Mouse (Mus musculus): Measurements from ENCODE around the gene Ms4a3. TPM values are rescaled to one million over a fixed set of nuclear protein-coding genes. Genes with fewer than 3 reads are reported as not detected.

Ms4a3 gene
- polyA plus RNA-seq, 1 experiment from 2014 or later = not detected

DNA sequence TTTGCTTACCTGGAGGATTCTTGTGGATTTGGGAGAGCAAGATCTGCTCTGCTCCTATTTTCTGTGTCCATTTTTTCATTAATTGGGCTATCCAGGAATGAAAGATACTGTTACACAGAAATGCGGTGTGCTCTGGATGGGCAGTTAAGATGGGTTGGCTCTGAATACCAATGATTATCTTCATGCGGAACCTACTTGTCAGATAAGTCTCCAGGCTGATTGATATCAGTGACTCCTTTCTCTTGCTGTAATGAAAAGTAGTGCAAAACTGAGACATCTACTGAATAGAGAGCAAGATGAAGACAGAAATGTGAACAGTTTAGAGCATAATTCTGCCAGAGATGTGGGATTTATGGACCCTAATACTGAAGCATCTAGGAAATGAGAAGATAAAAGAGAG lies 17.1 kb downstream of the Ms4a3 start, which contains the start of gene Ms4a2:
Gene Ms4a2 (minus strand): TSS at position 169 of the 400 bp plus-strand sequence.
- Histone ChIP-seq H3K4me1 (no peaks in the 10 kb centered on the region), H3K4me2 (replicated peaks) (no peak within 1 kb of the TSS), H3K9ac (no peak within 1 kb of the TSS), H3K36me3 (no peaks in the 10 kb centered on the region), H3K27ac (replicated peaks) (no peak within 1 kb of the TSS), H3K27me3 (no peaks in the 10 kb centered on the region), H3K4me3 (replicated peaks) (no peak within 1 kb of the TSS), H3K9me3 (replicated peaks) (no peaks in the 10 kb centered on the region)
- no peak for ATAC-seq (ENCODE audit: insufficient number of reproducible peaks, low FRiP score, low TSS enrichment, low read depth)
- 78% methylated on average over 2 of the region's 2 CpGs for WGBS

DNA sequence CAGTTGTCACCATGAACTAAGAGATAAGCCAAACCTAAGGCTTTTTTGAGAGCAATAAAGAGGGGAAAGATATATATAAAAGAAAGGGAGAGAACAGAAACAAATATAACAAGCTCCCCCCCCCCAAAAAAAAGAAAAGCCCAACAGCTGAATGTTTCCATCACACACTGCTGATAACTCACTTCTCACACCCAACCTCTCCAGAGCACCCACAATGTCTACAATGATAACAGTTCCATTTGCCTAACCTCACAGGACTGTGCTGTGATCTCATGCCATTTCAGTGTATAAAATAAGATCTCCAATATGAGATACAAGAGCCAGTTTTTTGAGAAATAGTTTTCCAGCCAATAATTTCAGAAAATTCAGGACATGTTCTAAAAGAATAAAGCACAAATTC lies 22.7 kb downstream of the Ms4a3 start:
- no peak overlapping the region for H3K27ac ChIP-seq (replicated peaks)
- no peak overlapping the region for H3K4me2 ChIP-seq (replicated peaks)
- H3K9me3 ChIP-seq (replicated peaks) = no peaks in the 10 kb centered on the region
- H3K27me3 ChIP-seq = no peaks in the 10 kb centered on the region
- no peak overlapping the region for H3K4me3 ChIP-seq (replicated peaks)
- no peaks in the 10 kb centered on the region for H3K4me1 ChIP-seq
- H3K9ac ChIP-seq = no peak overlapping the region
- no peaks in the 10 kb centered on the region for H3K36me3 ChIP-seq
- no peak for ATAC-seq (ENCODE audit: insufficient number of reproducible peaks, low FRiP score, low TSS enrichment, low read depth)

DNA sequence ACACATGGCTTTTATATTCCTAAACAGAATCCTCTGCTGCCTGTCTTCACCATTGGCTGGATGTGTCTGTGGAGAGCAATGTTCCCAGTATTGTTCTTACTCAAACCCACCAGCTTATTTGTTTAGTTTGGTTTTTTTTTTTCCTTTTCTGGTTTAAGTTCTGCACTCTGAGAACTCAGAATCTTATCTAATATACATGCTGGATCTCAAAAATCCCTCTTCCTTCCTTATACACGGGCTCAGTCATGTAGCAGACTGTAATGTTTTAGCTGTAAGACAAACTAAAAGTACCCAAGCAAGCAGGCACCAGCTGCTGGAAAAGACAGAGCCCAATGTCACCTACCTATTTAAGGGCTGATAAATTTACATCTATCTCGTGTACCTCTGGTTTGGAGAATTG lies 25.8 kb downstream of the Ms4a3 start:
- H3K27ac ChIP-seq (replicated peaks) = no peak overlapping the region
- no peaks in the 10 kb centered on the region for H3K9me3 ChIP-seq (replicated peaks)
- H3K4me2 ChIP-seq (replicated peaks) = no peak overlapping the region
- 58% methylated on average over 2 of the region's 2 CpGs for WGBS
- no peaks in the 10 kb centered on the region for H3K27me3 ChIP-seq
- no peak for ATAC-seq (ENCODE audit: insufficient number of reproducible peaks, low FRiP score, low TSS enrichment, low read depth)
- no peak overlapping the region for H3K9ac ChIP-seq
- H3K4me3 ChIP-seq (replicated peaks) = no peak overlapping the region
- H3K4me1 ChIP-seq = no peaks in the 10 kb centered on the region
- H3K36me3 ChIP-seq = no peaks in the 10 kb centered on the region

DNA sequence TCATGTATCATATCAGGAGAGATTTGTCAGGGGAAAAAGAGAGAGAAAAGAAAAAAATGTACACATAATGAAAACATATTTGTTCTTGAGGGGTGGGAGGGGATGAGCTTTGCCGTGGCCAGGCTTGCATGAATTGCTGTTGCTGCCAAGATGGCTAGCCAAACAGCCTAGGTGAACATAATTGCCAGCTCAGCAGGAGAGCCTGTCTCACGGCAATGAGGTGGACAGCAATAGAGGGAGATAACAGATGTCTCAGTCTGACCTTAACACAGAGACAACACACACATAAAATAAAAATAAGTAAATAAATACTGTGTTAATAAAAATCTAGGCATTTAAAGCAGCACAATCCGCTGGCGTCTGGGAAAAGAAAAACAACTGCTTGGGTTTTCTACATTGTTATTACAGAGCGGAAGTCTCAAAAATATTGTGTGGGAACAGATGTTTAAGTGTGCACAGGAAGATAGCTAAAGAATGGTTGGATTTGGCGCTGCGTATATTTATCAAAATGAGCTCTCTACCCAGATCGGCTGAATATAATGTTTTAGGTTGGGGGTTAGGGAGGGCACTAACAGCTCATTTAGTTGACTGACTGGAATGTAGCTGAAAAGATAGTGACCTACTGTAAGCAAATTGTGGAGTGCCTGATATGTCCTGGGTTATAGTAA lies 26.7 kb downstream of the Ms4a3 start:
- 75% methylated on average over 8 of the region's 8 CpGs for WGBS
- Histone ChIP-seq H3K36me3 (no peaks in the 10 kb centered on the region), H3K4me2 (replicated peaks) (no peak overlapping the region), H3K4me1 (no peaks in the 10 kb centered on the region), H3K4me3 (replicated peaks) (no peak overlapping the region), H3K27me3 (no peaks in the 10 kb centered on the region), H3K9me3 (replicated peaks) (no peaks in the 10 kb centered on the region), H3K9ac (no peak overlapping the region), H3K27ac (replicated peaks) (no peak overlapping the region)
- ATAC-seq (ENCODE audit: insufficient number of reproducible peaks, low FRiP score, low TSS enrichment, low read depth) = no peak

DNA sequence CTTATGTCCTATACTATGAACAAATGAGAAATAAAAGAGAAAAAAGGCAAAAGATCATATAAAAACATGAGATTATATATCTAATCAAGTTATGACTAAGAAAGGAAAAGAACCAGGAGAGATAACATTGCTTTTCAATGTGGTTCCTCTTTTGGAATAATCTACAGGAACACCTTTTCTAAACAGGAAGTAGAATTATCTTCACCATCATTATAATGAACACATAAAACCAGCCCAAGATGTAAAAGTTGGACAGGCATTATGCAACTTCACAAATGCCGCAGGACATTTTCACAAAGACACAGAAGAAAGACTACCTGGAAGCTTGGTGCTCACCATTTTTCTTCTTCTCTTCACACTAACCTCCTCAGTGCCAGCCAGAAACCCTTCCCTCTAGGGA lies 27.6 kb downstream of the Ms4a3 start:
- no peak overlapping the region for H3K27ac ChIP-seq (replicated peaks)
- H3K9ac ChIP-seq = no peak overlapping the region
- H3K4me2 ChIP-seq (replicated peaks) = no peak overlapping the region
- H3K36me3 ChIP-seq = no peaks in the 10 kb centered on the region
- no peaks in the 10 kb centered on the region for H3K27me3 ChIP-seq
- H3K4me3 ChIP-seq (replicated peaks) = no peak overlapping the region
- H3K9me3 ChIP-seq (replicated peaks) = no peaks in the 10 kb centered on the region
- WGBS = 84% methylated on average over 1 of the region's 1 CpGs
- no peak for ATAC-seq (ENCODE audit: insufficient number of reproducible peaks, low FRiP score, low TSS enrichment, low read depth)
- no peaks in the 10 kb centered on the region for H3K4me1 ChIP-seq

DNA sequence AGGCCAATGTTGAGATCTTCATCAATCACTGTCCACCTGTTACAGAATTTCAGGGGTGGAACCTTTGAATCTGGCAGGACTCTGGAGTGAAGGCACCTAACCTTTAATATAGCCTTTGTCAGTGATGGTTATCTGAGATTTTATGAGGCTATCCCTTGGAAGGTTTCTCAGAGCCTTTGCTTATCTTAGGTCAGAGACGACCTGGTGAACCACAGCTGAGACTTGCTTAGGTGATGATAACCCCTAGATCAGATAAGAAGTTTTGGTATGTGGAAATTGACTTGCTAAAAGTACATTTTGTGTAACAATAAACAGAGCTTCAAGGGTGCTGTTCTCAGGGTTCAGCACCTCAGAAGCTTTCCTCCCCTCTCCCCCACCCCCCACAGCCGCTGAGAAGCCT lies 28.4 kb downstream of the Ms4a3 start:
- ATAC-seq (ENCODE audit: insufficient number of reproducible peaks, low FRiP score, low TSS enrichment, low read depth) = no peak
- Histone ChIP-seq H3K36me3 (no peaks in the 10 kb centered on the region), H3K9me3 (replicated peaks) (no peaks in the 10 kb centered on the region), H3K4me1 (no peaks in the 10 kb centered on the region), H3K4me3 (replicated peaks) (no peak overlapping the region), H3K9ac (no peak overlapping the region), H3K4me2 (replicated peaks) (no peak overlapping the region), H3K27me3 (no peaks in the 10 kb centered on the region), H3K27ac (replicated peaks) (no peak overlapping the region)
- 51% methylated on average over 2 of the region's 2 CpGs for WGBS

DNA sequence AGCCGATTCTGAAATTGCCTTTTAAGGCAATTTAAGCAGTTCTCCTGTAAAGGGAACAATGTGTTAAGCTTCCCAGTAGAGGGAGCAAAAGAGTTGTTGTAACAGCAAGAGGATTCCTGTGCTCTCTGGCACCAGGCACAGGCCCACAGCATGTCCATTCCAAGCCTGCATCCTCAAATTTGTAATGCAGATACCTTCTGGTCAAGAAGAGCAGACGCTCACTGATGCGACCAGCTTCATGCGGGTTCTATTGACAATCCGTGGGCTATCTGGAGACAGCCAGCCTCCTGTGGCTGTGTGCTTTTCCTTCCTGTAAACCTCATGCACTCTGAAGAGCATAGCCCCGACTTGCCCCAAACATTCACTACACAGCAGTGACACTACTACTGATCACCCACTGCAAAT lies 29.1 kb downstream of the Ms4a3 start:
- Histone ChIP-seq H3K4me2 (replicated peaks) (no peak overlapping the region), H3K27me3 (no peaks in the 10 kb centered on the region), H3K9me3 (replicated peaks) (no peaks in the 10 kb centered on the region), H3K36me3 (no peaks in the 10 kb centered on the region), H3K4me1 (no peaks in the 10 kb centered on the region), H3K27ac (replicated peaks) (no peak overlapping the region), H3K9ac (no peak overlapping the region), H3K4me3 (replicated peaks) (no peak overlapping the region)
- ATAC-seq (ENCODE audit: insufficient number of reproducible peaks, low FRiP score, low TSS enrichment, low read depth) = no peak; the same call in 1 of the 2 replicates
- 26% methylated on average over 6 of the region's 6 CpGs for WGBS

DNA sequence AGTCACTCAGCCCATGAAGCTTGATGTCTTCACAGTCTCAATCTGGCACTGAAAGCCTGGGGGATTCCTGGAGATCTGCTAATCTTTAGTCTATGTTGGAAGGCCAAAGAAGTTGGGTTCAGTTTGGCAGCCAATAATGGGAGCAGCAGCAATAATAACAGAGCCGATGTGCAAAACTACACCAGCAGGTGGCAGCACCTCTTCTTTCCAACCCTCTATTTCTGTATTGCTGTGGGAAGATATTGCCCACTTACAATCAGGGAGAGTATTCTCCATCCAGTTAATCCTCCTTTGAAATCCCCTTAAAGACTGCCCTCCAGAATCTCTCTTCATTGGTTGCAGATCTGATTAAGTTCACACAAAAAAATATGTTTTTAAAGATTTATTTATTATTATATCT lies 32.5 kb downstream of the Ms4a3 start:
- H3K9me3 ChIP-seq (replicated peaks) = no peaks in the 10 kb centered on the region
- no peaks in the 10 kb centered on the region for H3K4me1 ChIP-seq
- WGBS = 19% methylated on average over 1 of the region's 1 CpGs
- H3K4me2 ChIP-seq (replicated peaks) = no peak overlapping the region
- no peak overlapping the region for H3K9ac ChIP-seq
- no peak overlapping the region for H3K27ac ChIP-seq (replicated peaks)
- no peaks in the 10 kb centered on the region for H3K36me3 ChIP-seq
- no peak for ATAC-seq (ENCODE audit: insufficient number of reproducible peaks, low FRiP score, low TSS enrichment, low read depth)
- no peaks in the 10 kb centered on the region for H3K27me3 ChIP-seq
- no peak overlapping the region for H3K4me3 ChIP-seq (replicated peaks)

DNA sequence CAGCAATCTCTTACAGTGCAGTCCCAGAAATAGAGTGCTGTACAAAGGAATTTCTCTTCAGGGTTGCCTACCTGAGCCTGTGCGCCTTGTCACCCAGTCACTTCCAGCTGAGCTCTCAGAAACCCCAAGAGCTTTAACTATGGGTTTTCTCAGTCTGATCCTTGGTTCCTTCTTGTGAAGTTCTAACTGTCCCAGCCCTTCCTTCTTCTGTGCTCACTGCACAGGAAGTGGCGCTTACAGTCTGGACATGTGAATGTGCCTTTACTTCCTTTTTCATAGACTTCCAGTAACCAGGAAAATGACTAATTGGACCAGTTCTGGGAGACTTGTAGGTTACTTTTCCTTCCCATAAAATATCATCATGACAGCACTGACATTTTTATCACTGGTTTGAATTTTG lies 36.0 kb downstream of the Ms4a3 start, which contains the start of gene Ms4a6d:
Gene Ms4a6d (minus strand): TSS at position 247 of the 400 bp plus-strand sequence.
- no peaks in the 10 kb centered on the region for H3K27me3 ChIP-seq
- no peaks in the 10 kb centered on the region for H3K9me3 ChIP-seq (replicated peaks)
- H3K4me1 ChIP-seq = no peaks in the 10 kb centered on the region
- no peaks in the 10 kb centered on the region for H3K36me3 ChIP-seq
- H3K27ac ChIP-seq (replicated peaks) = no peak within 1 kb of the TSS
- H3K4me3 ChIP-seq (replicated peaks) = no peak within 1 kb of the TSS
- no peak for ATAC-seq (ENCODE audit: insufficient number of reproducible peaks, low FRiP score, low TSS enrichment, low read depth)
- H3K4me2 ChIP-seq (replicated peaks) = no peak within 1 kb of the TSS
- WGBS = 84% methylated on average over 2 of the region's 2 CpGs
- no peak within 1 kb of the TSS for H3K9ac ChIP-seq

DNA sequence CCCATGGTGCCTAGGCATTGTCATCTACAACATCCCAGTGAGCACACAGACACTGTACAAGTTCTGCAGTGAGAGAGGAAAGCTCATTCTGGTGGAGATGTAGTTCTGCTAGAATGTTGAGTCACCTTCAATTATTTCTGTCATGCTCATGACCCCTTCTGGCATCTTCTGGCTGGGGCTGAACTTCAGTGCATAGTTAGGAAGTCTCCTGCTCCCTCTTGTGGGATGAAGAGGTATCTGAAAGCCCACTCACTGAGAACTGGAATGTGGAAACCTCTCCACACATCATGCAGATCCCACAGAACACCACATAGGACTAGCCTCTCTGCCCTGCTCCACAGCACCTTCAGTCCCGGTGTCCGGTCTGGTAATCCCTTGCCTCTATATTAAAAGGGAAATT lies 38.6 kb downstream of the Ms4a3 start:
- Histone ChIP-seq H3K9me3 (replicated peaks) (no peaks in the 10 kb centered on the region), H3K36me3 (no peaks in the 10 kb centered on the region), H3K4me3 (replicated peaks) (no peak overlapping the region), H3K4me2 (replicated peaks) (no peak overlapping the region), H3K4me1 (no peaks in the 10 kb centered on the region), H3K27ac (replicated peaks) (no peak overlapping the region), H3K9ac (no peak overlapping the region), H3K27me3 (no peaks in the 10 kb centered on the region)
- 86% methylated on average over 2 of the region's 2 CpGs for WGBS
- ATAC-seq (ENCODE audit: insufficient number of reproducible peaks, low FRiP score, low TSS enrichment, low read depth) = no peak

DNA sequence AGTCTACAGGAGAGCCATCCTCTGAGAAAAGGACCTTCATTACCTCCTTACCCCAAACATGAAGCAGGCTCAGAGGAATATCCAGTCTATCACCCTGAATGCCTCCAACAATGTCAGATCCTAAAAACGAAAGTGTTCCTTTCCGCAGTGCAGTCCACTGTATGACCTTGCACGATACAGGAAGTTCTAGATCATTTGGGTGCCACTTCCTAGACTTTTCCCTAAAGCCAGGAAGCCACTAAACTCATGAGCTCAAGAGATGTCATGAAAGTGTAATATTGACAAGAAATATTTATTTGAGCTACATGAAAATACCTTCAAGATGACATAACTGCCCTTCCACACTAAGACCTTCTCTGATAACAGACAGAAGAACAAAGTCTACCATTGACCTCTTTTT lies 39.3 kb downstream of the Ms4a3 start:
- no peaks in the 10 kb centered on the region for H3K36me3 ChIP-seq
- H3K4me1 ChIP-seq = no peaks in the 10 kb centered on the region
- no peaks in the 10 kb centered on the region for H3K27me3 ChIP-seq
- H3K9me3 ChIP-seq (replicated peaks) = no peaks in the 10 kb centered on the region
- no peak for ATAC-seq (ENCODE audit: insufficient number of reproducible peaks, low FRiP score, low TSS enrichment, low read depth)
- H3K4me2 ChIP-seq (replicated peaks) = no peak overlapping the region
- H3K9ac ChIP-seq = no peak overlapping the region
- WGBS = 90% methylated on average over 3 of the region's 3 CpGs
- H3K4me3 ChIP-seq (replicated peaks) = no peak overlapping the region
- H3K27ac ChIP-seq (replicated peaks) = no peak overlapping the region

DNA sequence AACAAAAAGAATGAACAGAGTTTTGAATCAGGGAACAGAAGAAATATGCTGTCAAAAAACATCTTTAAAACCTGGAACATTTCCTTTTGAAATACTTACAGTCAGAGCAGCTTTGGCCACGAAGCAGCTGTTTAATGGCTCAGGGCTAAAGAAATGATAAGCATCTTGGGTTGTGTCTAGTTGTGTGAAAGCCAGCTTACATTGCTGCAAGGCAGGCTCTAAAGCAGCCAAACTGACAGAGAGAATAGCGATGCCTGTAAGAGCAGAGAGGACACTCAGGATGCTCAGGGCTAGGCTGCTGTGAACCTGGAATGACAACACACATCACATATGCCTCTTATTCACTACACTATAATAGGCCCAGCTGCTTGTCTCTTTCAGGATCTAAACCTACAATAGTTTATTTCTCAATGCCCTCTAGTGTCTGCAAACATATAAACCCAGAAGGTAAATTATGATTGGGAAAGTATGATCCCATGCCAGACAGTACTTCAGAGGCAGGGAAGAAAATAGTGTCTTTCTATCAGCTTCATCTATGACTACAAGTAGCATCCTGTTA lies 50.7 kb downstream of the Ms4a3 start:
- H3K4me1 ChIP-seq = no peaks in the 10 kb centered on the region
- no peak overlapping the region for H3K27ac ChIP-seq (replicated peaks)
- H3K36me3 ChIP-seq = no peaks in the 10 kb centered on the region
- 41% methylated on average over 2 of the region's 2 CpGs for WGBS
- H3K9ac ChIP-seq = no peak overlapping the region
- no peaks in the 10 kb centered on the region for H3K27me3 ChIP-seq
- H3K4me3 ChIP-seq (replicated peaks) = no peak overlapping the region
- H3K9me3 ChIP-seq (replicated peaks) = no peaks in the 10 kb centered on the region
- no peak for ATAC-seq (ENCODE audit: insufficient number of reproducible peaks, low FRiP score, low TSS enrichment, low read depth)
- H3K4me2 ChIP-seq (replicated peaks) = no peak overlapping the region

Measured in embryonic facial prominence, embryonic 15.5 days (tissue).